Mouse (Mus musculus) hindlimb bud, embryonic 11.5 days (tissue): ENCODE data around the gene Msh4.
"Not testable (repeated sequence)": the region's sequence is repeated elsewhere in the genome, so short reads cannot be mapped to it uniquely, and the experiment has no call there.

Experiments used
- DNase-seq: peaks from one replicate; pipeline ENCODE4 v3.0.0-alpha.2; 2012; ENCODE audit warnings: low read depth, low spot score; ENCODE audit errors: extremely low spot score

Msh4 gene

DNA sequence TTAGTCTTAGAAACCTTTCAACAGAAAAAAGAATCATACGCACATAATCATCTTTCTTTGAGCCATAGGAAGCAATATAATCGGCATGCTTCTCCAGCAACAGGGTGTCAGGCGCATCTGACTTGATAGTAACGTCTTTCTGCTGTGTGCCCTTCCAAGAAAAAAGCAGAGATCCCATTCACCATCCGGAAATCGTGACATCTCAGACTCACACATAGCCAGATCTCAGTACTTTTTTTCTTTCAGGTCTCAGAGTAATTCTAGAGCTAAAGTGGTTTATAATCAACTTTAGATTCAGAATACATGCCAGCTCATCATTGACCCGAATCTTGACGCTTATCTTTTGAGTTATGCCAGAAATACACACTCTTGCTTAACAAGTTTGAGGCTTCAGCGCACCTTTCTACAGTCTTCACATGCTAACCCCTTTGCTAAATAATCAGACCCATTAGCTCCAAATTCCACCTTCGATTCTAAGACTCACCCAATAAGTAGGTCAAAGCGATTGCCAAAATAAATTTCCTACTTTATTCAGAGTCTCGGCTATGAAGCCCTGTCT is 6.0 kb upstream of the Msh4 start:
- DNase-seq = no peak

DNA sequence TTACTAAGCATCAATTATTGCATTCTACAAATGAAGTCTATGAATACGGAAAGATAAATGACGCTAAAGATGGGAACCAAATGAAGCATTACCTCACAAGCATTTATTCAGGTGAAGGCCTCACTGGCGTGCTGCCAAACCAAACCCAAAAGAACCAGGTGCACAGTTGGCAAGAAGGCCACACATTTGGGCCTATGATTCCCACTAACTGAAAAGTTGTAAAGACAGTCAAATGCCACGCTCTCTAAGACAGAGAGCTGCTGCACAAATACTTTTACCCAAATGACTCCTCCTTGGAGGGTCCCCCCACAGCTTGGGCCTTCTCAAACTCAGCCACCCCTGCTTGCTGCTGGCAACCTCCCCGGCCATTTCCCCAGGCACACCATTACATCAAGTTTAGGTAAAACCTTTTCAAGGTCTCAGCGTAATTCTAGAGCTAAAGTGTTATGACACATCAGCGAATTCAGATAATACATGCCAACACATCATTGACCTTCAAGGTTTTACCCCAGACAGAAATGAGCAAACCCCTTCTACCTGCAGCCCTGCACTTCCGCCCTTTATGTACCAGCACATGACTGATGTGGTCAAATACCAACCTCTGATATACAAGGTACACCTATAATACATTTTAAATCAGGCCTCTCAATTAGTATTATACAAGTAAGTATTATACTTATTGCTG is 5.4 kb upstream of the Msh4 start:
- DNase-seq = no peak

DNA sequence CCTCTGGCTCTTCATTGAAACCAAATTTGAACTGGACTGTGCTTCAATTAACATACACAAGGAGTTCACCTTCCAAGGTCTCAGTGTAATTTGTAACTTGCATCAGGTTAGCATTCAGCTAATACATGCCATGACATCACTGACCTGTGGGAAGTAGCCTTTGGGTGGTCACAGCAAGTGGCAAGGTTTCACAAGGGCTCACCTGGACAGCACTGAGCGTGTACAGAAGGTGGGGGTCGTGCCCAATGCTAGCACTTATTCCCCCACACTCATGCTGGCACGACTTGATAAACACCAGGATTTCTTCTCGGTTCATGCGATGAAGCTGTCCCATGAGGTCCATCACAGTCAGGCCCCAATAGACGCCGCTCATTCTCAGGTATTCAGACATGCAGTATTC is 4.6 kb upstream of the Msh4 start:
- DNase-seq = no peak

DNA sequence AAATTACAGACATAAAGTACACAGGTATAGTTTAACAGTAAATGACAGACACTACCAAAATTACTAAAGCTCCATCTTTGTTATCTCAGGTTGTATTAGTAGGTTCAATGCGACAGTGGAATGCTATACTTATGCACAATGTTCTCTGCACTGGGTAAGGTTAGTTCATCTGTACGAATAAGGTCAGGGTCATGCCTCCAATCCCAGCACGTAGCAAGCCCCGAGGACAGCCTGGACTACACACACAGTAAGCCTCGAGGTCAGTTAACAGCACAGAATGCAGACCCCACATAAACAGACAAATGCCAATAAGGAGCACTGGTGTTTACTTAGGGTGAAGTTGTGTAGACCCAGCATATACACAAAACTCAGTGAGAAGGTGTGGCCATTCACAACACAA is 3.0 kb upstream of the Msh4 start:
- no peak for DNase-seq

DNA sequence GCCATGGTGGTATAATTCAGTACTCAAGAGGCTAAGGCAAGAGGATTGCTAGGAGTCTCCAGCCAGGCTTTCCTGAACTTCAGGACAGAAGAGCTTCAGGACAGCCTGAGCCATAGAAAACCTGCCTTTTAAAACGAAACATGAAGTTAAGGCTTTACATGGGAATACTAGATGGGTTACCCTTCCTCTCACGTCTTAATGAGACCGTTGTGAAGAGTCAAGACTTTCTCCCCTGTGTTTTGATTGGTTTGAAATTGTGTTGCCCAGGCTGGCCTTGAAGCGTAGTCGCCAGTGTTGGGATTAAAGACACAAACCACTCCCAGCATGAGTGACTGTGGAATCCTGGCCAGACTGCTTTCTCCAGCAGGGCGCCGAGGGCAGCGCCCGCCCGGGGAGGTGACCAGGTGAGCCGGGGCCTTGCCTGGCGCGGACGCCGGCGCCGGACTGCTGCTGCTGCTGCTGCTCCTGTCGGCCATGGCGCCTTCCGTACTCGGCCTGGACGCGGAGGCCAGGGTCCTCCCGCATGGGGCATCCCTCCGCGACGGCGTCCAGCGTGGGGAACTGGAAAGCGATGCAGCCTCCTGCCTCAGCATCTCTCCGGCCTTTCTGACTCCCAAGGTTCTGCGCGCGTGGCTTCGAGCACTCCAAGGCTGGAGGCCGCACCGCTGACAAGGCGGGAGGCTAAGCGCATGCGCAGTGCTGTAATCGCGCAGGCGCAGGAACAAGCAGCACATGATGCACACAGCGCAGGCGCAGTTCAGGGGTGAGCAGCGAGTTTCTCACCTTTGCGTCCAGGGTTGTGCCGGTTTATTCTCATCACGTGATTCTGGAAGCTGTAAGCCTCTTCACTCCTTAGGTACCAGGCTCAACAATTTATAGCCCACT is 445 bp downstream of the Msh4 start:
- DNase-seq = no peak

DNA sequence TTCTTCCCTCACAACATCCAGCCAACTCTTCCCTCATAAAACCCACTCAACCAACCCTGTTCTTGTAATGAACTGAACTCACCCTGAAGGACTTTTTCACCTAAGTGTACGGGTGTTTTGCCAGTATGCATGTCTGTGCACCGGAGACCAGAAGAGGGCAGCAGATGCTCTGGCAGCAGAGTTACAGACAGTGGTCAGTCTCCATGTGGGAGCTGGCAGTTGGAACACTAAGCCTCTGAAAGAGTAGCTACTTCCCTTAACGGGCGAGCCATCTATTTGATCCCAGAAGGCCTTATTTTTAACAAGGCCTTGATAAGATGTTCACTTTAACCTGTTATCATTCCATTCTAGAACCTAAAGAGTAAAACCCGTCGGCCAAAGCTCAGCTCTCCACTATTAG is 1.4 kb downstream of the Msh4 start:
- no peak for DNase-seq

DNA sequence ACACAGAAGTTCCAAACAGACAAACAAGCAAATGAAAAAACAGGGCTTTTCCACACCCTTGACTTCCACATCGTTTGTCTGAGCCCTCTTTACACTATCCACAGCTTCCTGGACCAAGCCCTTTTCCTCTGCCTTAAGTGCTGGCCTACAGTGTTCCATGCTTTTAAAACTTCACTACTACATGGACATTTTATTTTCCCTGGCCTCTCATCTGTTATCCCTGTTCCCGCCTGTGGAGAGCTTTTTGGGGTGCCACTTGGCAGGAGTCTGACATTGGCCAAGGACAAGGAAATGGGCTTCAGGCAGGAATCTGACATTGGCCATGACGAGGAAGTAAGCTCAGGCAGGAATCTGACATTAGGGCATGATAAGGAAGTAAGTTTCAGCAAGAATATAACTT is 3.3 kb downstream of the Msh4 start:
- DNase-seq = no peak

DNA sequence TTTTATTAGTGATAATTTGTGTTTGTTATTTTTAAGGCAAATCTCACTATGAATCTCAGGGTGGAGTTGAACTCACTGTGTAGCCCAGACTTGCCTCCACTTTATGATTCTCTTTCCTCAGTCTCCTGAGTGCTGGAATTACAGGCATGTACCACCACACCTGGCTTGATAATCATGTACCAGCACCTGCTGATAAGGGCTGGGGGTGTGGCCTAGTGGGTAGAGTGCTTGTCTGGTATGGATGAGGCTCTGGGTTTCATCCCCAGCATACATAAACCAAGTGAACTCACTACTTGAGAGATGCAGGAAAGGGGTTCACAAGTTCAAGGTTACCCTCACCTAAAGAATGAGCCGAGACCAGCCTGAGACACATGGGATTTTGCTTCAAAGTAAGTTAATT is 4.0 kb downstream of the Msh4 start:
- DNase-seq = no peak

DNA sequence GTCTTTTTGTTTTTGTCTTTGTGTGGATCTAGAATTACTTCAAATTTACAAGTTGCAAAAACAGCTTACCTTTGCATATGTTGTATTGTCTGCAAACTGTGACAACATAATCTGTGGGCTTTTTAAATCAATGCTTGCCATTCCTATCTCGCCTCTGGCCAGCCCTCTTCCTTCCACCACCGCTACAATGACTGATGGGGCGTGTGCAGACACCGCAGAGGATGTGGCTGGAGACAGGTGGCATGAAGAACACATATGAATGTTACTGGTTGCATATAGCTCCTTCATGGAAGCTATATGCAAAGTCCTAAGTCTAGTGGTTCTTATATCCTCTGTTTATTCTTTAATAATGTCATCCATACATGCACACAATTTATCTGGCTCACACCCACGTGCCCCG is 8.7 kb downstream of the Msh4 start:
- DNase-seq = no peak

DNA sequence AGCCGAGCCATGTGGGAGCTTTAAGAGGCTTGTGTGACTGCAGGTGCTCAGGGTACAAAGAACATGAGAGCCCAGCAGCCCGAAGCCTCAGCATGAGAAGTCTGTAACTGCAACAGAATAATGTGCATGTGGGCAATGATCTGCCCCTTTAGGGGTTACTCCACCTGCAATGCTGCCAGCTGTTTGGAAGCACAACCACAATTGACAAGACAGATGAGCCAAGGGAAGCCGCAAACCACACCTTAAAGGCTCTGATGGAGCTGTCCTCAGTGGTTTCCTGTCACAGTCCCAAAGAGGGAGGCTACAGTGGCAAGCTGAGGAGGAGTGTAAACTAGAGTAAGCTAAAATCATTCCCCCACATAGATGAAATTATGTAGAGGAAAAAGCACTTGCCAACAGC is 10.5 kb downstream of the Msh4 start:
- no peak for DNase-seq

DNA sequence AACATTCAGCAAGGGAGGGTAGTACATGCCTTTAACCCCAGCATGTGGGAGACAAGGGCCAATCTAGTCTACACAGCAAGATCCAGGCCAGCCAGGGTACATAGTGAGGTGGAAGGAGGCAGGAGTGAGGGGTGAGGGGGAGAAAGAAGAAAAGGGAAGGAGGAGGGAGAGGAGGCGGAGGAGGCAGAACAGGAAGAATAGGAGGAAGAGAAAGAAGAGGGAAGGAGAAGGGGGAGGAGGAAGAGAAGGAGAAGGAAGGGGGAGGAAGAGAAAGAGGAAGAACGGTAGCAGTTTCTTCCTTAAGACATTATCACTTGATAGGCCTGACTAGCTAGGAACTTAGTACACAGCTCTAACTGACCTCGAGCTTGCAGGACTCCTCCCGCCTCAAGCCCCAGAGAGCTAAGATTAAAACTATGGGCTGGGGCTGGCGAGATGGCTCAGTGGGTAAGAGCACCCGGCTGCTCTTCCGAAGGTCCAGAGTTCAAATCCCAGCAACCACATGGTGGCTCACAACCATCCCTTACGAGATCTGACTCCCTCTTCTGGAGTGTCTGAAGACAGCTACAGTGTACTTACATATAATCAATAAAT is 16.7 kb downstream of the Msh4 start:
- DNase-seq = no peak

DNA sequence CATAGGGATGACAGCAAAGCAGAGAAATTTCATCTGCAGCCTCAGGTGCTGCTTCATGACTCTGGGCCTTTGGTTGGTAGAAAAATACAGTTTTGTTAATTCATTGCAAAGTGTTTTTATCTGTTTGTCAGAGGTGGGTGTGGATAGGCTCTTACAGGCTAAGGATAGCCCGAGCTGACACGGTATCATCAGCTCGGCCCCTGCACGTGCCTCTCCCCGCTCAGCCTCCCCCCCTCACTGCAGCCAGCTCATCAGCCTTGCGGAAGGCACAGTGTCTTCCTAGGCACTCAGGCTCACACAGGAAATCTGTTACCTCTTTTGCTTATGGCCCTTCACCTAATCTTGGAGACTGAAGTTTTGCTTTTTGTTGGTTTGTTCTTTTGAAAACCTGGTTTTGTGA is 17.8 kb downstream of the Msh4 start:
- DNase-seq = no peak

DNA sequence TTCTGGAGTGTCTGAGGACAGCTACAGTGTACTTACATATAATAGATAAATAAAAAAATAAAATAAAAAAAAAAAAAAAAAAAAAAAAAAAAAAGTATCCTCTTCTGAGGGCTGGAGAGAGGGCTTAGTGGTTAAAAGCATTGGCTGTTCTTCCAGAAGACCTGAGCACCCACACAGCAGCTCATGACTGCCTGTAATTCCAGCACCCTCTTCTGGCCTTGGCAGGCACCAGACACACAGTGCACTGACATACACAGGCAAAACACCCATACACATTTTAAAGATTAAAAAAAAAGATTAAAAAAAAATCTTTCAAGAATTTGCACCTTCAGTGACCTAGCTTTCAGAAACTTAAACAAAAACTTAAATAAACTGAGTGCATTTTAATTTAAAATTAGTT is 19.6 kb downstream of the Msh4 start:
- DNase-seq = no peak

DNA sequence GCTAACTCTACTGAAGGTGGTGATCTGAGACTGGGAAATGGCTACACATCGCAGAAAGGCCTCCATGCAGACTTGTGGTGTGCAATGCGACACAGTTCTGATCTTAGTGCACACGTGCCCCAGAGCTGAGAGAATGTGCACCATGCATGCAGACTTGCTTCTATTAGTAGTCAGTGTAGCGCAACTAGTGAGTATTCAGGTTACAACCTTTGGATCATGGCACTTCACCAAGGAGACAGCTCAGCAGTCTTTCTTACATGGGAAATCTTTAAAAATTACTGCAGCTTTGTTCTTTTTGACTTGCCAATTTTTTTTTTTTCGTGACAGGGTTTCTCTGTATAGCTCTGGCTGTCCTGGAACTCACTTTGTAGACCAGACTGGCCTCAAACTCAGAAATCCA is 34.5 kb downstream of the Msh4 start:
- DNase-seq = no peak

DNA sequence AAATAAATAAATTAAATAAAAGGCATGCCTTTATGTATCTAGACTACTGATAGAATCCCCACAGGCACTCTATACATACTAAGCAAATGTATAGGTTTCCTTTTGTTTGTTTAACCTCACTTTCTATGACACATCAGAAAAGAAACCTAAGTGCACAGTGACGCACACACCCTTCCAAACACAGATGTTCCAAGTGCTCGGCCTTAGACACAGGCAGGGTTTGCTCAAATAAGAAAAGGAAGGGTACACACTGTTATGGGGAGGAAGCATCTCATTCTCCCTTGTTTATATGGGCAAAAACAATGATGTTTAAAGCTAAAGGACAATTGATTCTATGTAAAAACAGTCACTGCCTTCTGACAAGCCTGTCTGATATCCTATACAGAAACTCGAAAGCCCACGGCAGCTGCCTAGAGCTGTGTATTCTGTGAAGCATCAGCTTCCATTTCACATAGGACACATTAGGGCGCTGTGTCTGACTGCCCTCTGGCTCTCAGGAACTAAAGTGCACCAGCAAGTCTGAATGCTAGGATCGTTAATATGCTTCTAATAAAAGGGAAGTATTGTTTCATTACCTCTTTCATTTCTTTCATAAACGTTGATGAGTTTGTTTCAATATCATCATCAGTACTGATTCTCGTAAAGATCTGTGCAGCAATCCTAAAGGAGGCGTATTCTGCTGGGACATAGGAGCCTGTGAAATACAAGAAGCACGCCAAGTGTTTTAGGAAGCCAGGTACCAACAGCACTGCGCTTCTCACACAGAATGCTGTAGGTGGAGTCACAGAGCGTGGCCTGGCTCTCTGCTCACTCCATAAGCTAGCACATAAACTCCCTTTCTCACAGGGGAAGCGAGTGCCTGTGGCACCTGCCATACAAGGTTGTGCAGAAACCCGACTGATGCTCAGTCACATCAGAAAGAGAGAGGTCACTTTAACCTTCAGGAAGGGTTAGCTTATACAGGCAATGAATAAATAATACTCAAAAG is 38.5 kb downstream of the Msh4 start:
- no peak for DNase-seq

DNA sequence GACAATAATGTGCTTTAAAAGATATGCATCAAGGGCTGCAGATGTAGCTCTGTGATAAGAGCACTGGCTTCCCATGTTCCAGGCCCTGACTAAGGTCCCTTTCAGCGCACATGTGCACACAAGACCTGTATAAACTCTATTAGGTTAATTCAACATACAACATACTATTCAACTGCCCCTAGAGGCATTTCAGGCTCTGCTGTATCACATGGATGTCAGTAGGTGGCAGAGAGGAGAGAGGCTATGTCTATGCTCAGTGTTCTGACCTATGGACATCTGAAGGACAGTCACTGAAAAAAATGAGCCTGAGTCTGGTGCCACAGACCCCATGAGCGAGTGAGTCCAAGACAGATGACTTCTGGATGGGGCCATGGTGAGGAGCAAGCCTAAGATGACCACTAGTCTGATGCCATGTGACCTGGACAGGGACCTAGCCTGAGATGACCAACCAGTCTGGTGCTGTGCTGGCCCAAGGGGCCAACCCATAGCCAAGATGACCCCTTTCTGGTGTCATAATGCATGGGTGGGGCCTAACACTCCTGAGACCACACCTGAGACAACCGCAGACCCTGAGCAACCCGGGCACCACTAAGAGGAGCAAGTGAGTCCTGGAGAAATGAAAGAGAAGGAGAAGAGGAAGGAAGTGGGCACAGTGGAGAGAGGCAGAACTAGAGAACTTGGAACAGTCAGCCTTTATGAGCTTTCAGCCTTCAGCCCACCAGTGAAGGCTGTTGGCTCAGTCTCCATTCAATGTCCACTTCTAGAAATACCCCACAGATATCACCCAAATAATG is 41.1 kb downstream of the Msh4 start:
- DNase-seq = no peak

DNA sequence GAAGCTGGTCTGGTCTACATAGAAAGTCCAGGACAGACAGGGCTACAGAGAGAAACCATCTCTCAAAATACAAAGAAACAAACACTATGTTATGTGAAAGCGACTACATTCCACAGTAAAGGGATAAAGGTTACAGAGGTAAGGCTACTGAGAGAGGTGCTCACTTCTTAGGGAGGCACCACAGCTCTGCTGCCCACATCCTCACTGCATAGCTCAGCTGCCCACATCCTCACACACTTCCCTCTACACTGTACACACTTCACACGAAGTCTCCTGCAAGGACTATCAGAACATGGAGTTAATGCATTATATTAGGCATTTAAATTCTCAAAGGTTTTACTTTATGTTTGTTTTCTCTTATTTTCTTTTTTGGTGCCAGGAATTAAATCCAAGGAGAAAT is 42.1 kb downstream of the Msh4 start:
- no peak for DNase-seq

DNA sequence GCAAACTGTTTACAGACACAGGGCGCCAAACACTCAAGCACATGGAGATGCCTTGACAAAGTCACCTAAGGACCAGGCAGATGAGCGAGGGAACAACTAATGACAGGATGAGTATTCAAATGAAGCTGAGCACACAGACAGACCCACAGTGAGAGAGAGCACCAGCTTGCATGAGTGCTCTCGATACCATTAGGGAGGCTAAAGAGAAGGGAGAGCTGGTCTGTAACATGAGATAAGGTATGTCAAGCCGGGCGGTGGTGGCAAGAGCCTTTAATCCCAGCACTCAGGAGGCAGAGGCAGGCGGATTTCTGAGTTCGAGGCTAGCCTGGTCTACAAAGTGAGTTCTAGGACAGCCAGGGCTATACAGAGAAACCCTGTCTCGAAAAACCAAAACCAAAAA is 45.5 kb downstream of the Msh4 start:
- not testable (repeated sequence) for DNase-seq

DNA sequence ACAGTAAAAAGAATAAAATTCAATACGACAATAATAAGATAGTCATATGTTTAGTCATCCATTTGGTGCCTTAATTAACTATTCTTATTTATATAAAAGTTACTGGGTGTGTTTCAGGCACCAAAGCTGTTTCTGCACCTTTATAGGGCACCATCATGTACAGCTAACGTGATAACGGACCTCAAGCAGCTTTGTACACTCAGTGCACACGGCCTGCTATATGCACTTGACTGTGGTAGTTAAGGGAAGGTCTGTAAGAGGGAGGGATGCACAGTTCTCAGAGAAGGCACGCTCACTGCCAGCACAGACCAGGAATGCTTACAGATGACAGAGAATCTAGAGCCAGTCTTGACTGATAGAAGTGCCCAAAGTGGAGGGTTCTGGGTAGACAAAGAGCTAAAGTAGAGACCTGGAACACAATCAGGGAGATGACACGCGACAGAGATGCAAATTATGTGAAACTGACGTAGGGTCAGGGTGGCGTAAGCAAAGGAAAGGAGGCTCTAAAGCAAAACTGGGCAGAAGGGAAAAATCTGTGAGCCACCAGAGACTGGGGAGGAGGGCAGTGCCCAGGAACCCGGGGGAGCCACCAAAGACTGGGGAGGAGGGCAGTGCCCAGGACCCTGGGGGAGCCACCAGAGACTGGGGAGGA is 47.5 kb downstream of the Msh4 start:
- DNase-seq = no peak
